Mouse (Mus musculus) large intestine, adult 2 months (tissue): ENCODE data around the gene Mfsd12. TPM values are rescaled to one million over a fixed set of nuclear protein-coding genes. Genes with fewer than 3 reads are reported as not detected.

Source experiments
- DNase-seq: peaks from one replicate; pipeline ENCODE4 v3.0.0-alpha.2; 2012; ENCODE audit warnings: low read depth, low spot score
- WGBS: fragments of 180-500 bp; shearing (Covaris S2); methylation state at CpG from one replicate; pipeline ENCODE4 v1.1.7; 2018; 5-methylcytosine and 5-hydroxymethylcytosine counted together
- polyA plus RNA-seq: library from polyadenylated mRNA; depleted of rRNA; stranded (reverse); fragments of >200 nt; gene quantifications from 2 replicates; pipeline ENCODE4 v1.2.3, GENCODE M21; 2012; rRNA removed

Gene Mfsd12
- polyA plus RNA-seq, 1 experiment = 12.1 TPM

GRCm38 (mm10) chr10:81411471-81412400, 54.4 kb downstream of the Mfsd12 start:
- WGBS = 13% methylated on average over 18 of the region's 18 CpGs
- DNase-seq = no peak

- no peak for DNase-seq
- WGBS = 57% methylated on average over 16 of the region's 16 CpGs
Measured at GRCm38 (mm10) chr10:81412586-81413309, 55.5 kb downstream of the Mfsd12 start.

- DNase-seq = no peak
- WGBS = 17% methylated on average over 26 of the region's 26 CpGs
Measured at GRCm38 (mm10) chr10:81413310-81414261, 56.3 kb downstream of the Mfsd12 start.

- DNase-seq = no peak
Measured at GRCm38 (mm10) chr10:81414682-81415081, 57.4 kb downstream of the Mfsd12 start.

- DNase-seq = no peak
Measured at GRCm38 (mm10) chr10:81415146-81415545, 57.9 kb downstream of the Mfsd12 start.

More at GRCm38 (mm10) chr10:81415146-81415545, 57.9 kb downstream of the Mfsd12 start:
- WGBS = 45% methylated on average over 5 of the region's 5 CpGs

Other genes with a start within 250 kb of the Mfsd12 start
- gene Zbtb7a, start 222.3 kb upstream of the Mfsd12 start, polyA plus RNA-seq = 47.6 and 80.0 TPM in 2 replicates
- gene Pias4, start 189.6 kb upstream of the Mfsd12 start, polyA plus RNA-seq = 40.4 and 40.5 TPM in 2 replicates
- gene Eef2, start 180.9 kb upstream of the Mfsd12 start, polyA plus RNA-seq = 1,127 and 1,546 TPM in 2 replicates
- gene Dapk3, start 174.5 kb upstream of the Mfsd12 start, polyA plus RNA-seq = 78.5 and 80.1 TPM in 2 replicates
- gene 4930442H23Rik, start 173.6 kb upstream of the Mfsd12 start, polyA plus RNA-seq = not detected in 2 replicates
- gene Nmrk2, start 155.4 kb upstream of the Mfsd12 start, polyA plus RNA-seq = not detected in 2 replicates
- 0.70 and 0.76 TPM in 2 replicates for gene Atcay, start 126.7 kb upstream of the Mfsd12 start, polyA plus RNA-seq
- 5.1 and 8.2 TPM in 2 replicates for gene Zfr2, start 124.3 kb upstream of the Mfsd12 start, polyA plus RNA-seq
- 6.5 and 9.5 TPM in 2 replicates for gene Matk, start 104.6 kb upstream of the Mfsd12 start, polyA plus RNA-seq
- gene Mrpl54, start 90.6 kb upstream of the Mfsd12 start, polyA plus RNA-seq = 109 and 119 TPM in 2 replicates
- gene Apba3, start 90.5 kb upstream of the Mfsd12 start, polyA plus RNA-seq = 72.7 and 114 TPM in 2 replicates
- gene Tjp3, start 65.9 kb upstream of the Mfsd12 start, polyA plus RNA-seq = 140 and 172 TPM in 2 replicates
- 30.6 and 43.4 TPM in 2 replicates for gene Pip5k1c, start 64.5 kb upstream of the Mfsd12 start, polyA plus RNA-seq
- gene Cactin, start 36.4 kb upstream of the Mfsd12 start, polyA plus RNA-seq = 25.7 and 28.1 TPM in 2 replicates
- gene Tbxa2r, start 28.8 kb upstream of the Mfsd12 start, polyA plus RNA-seq = 7.0 and 8.0 TPM in 2 replicates
- gene Gipc3, start 14.2 kb upstream of the Mfsd12 start, polyA plus RNA-seq = 0.78 and 0.95 TPM in 2 replicates
- 83.6 and 98.6 TPM in 2 replicates for gene Hmg20b, start 7.0 kb upstream of the Mfsd12 start, polyA plus RNA-seq
- 3.6 and 4.6 TPM in 2 replicates for gene 4930404N11Rik, start 8.3 kb downstream of the Mfsd12 start, polyA plus RNA-seq
- 81.5 and 85.5 TPM in 2 replicates for gene Fzr1, start 21.0 kb downstream of the Mfsd12 start, polyA plus RNA-seq
- gene Dohh, start 26.9 kb downstream of the Mfsd12 start, polyA plus RNA-seq = 48.2 and 60.4 TPM in 2 replicates
- gene Gm48551, start 27.0 kb downstream of the Mfsd12 start, polyA plus RNA-seq = 3.3 and 3.7 TPM in 2 replicates
- 0.98 and 4.1 TPM in 2 replicates for gene Gm48552, start 31.5 kb downstream of the Mfsd12 start, polyA plus RNA-seq
- gene Smim24, start 35.6 kb downstream of the Mfsd12 start, polyA plus RNA-seq = 2,134 and 4,482 TPM in 2 replicates
- gene Nfic, start 98.1 kb downstream of the Mfsd12 start, polyA plus RNA-seq = 10.5 and 11.6 TPM in 2 replicates
- 2.3 and 5.3 TPM in 2 replicates for gene Celf5, start 125.2 kb downstream of the Mfsd12 start, polyA plus RNA-seq
- gene Ncln, start 138.9 kb downstream of the Mfsd12 start, polyA plus RNA-seq = 242 and 319 TPM in 2 replicates
- gene S1pr4, start 142.6 kb downstream of the Mfsd12 start, polyA plus RNA-seq = 4.4 and 4.8 TPM in 2 replicates
- 1.6 and 2.3 TPM in 2 replicates for gene Gna15, start 166.7 kb downstream of the Mfsd12 start, polyA plus RNA-seq
- 402 and 684 TPM in 2 replicates for gene Gna11, start 187.7 kb downstream of the Mfsd12 start, polyA plus RNA-seq
- gene Aes, start 202.0 kb downstream of the Mfsd12 start, polyA plus RNA-seq = 1,252 and 1,560 TPM in 2 replicates
- gene Tle2, start 217.1 kb downstream of the Mfsd12 start, polyA plus RNA-seq = 11.3 and 13.5 TPM in 2 replicates
- 7.3 and 8.8 TPM in 2 replicates for gene Tle6, start 243.6 kb downstream of the Mfsd12 start, polyA plus RNA-seq
- 1.1 and 1.4 TPM in 2 replicates for gene BC025920, start 248.8 kb downstream of the Mfsd12 start, polyA plus RNA-seq